Mouse (Mus musculus): ENCODE data around the gene Fbxw4.

Fbxw4 gene

GRCm38 (mm10) chr19:45659738-45660502 is at the start of gene Fbxw4:
Gene Fbxw4, minus strand, starts transcription at chr19:45660312.
- DNase-seq (ENCODE audit: low spot score in 2 of 2): peak; percentile 17 to 61

GRCm38 (mm10) chr19:45708704-45709103 is 48.6 kb upstream of the Fbxw4 start:
- DNase-seq (ENCODE audit: low spot score in 2 of 2): no peak

GRCm38 (mm10) chr19:45696281-45696600 is 36.1 kb upstream of the Fbxw4 start:
- no peak for DNase-seq (ENCODE audit: low spot score in 2 of 2)

- DNase-seq (ENCODE audit: low spot score in 2 of 2): no peak
These were observed 35.6 kb upstream of the Fbxw4 start for GRCm38 (mm10) chr19:45695496-45696280.

- no peak for DNase-seq (ENCODE audit: low spot score in 2 of 2)
These were observed 33.9 kb upstream of the Fbxw4 start for GRCm38 (mm10) chr19:45694056-45694455.

GRCm38 (mm10) chr19:45692211-45692610 is 32.1 kb upstream of the Fbxw4 start:
- DNase-seq (ENCODE audit: low spot score in 2 of 2): peak; percentile 14 to 57

GRCm38 (mm10) chr19:45691001-45691535 is 31.0 kb upstream of the Fbxw4 start:
- no peak for DNase-seq (ENCODE audit: low spot score in 2 of 2)

GRCm38 (mm10) chr19:45687001-45687400 is 26.9 kb upstream of the Fbxw4 start:
- no peak for DNase-seq (ENCODE audit: low spot score in 2 of 2)

- no peak for DNase-seq (ENCODE audit: low spot score in 2 of 2)
These were observed 23.6 kb upstream of the Fbxw4 start for GRCm38 (mm10) chr19:45683676-45684075.

GRCm38 (mm10) chr19:45680495-45681130 is 20.5 kb upstream of the Fbxw4 start:
- no peak for DNase-seq (ENCODE audit: low spot score in 2 of 2)

- no peak for DNase-seq (ENCODE audit: low spot score in 2 of 2)
These were observed 16.7 kb upstream of the Fbxw4 start for GRCm38 (mm10) chr19:45676723-45677269.

GRCm38 (mm10) chr19:45675720-45676581 is 15.8 kb upstream of the Fbxw4 start:
- no peak for DNase-seq (ENCODE audit: low spot score in 2 of 2)

GRCm38 (mm10) chr19:45675196-45675595 is 15.1 kb upstream of the Fbxw4 start:
- DNase-seq (ENCODE audit: low spot score in 2 of 2): no peak

GRCm38 (mm10) chr19:45672971-45673370 is 12.9 kb upstream of the Fbxw4 start:
- DNase-seq (ENCODE audit: low spot score in 2 of 2): no peak

GRCm38 (mm10) chr19:45668986-45669385 is 8.9 kb upstream of the Fbxw4 start:
- DNase-seq (ENCODE audit: low spot score in 2 of 2): no peak

- no peak for DNase-seq (ENCODE audit: low spot score in 2 of 2)
These were observed 3.7 kb upstream of the Fbxw4 start for GRCm38 (mm10) chr19:45663851-45664250.

- DNase-seq (ENCODE audit: low spot score in 2 of 2): peak in 1 of 2 experiments; percentile 62
These were observed 335 bp upstream of the Fbxw4 start for GRCm38 (mm10) chr19:45660503-45660790.

GRCm38 (mm10) chr19:45659301-45659737 is 793 bp downstream of the Fbxw4 start:
- peak; percentile 12 to 14 for DNase-seq (ENCODE audit: low spot score in 2 of 2)

- no peak for DNase-seq (ENCODE audit: low spot score in 2 of 2)
These were observed 1.4 kb downstream of the Fbxw4 start for GRCm38 (mm10) chr19:45658556-45659268.

- DNase-seq (ENCODE audit: low spot score in 2 of 2): no peak
These were observed 2.3 kb downstream of the Fbxw4 start for GRCm38 (mm10) chr19:45657828-45658227.
